Mouse (Mus musculus) lung, adult 2 months (tissue): Measurements from ENCODE around the gene C1qtnf7.

Source experiments
- CTCF ChIP-seq: fragments of 200-500 bp; IDR thresholded peaks from 2 replicates; pipeline ENCODE4 v1.5.1; 2011; ENCODE audit warnings: mild to moderate bottlenecking, low read length, control low read depth; ENCODE audit not compliant: insufficient read depth
- POLR2A ChIP-seq: fragments of 200-500 bp; IDR thresholded peaks from 2 replicates; pipeline ENCODE4 v1.6.1; 2011; ENCODE audit warnings: low read depth, mild to moderate bottlenecking, control low read depth, low read length, borderline replicate concordance; ENCODE audit errors: extremely low read depth

- TF ChIP-seq CTCF (no peak), POLR2A (no peak)
Measured at GRCm38 (mm10) chr5:43468937-43469336, 46.4 kb upstream of the C1qtnf7 start.
